Mouse (Mus musculus) forebrain, embryonic 11.5 days (tissue): ENCODE measurements around the gene Gm11549. TPM values are rescaled to one million over a fixed set of nuclear protein-coding genes. Genes with fewer than 3 reads are reported as not detected.

ENCODE experiments used
- ATAC-seq: fragments of 200-750 bp; cut with Nextera tagmentation; replicated peaks from 2 replicates; pipeline ENCODE4 v1.8.0; 2017; ENCODE audit warnings: moderate TSS enrichment; ENCODE audit not compliant: low FRiP score
- DNase-seq: peaks from one replicate; pipeline ENCODE4 v3.0.0-alpha.2; 2017; ENCODE audit warnings: low spot score
- H3K27ac ChIP-seq: fragments of 300-500 bp; sonication (generic); 2 replicates; pipeline ENCODE4 v1.5.1; 2014; ENCODE audit warnings: low read depth, low read length
- H3K27me3 ChIP-seq: fragments of 300-500 bp; sonication (generic); 2 replicates; pipeline ENCODE4 v1.6.1; 2014; ENCODE audit warnings: mild to moderate bottlenecking, low read length, mixed read lengths; ENCODE audit not compliant: control insufficient read depth, insufficient read depth
- H3K36me3 ChIP-seq: fragments of 300-500 bp; sonication (generic); 2 replicates; pipeline ENCODE4 v1.6.1; 2014; ENCODE audit warnings: mild to moderate bottlenecking, low read length, moderate library complexity, mixed read lengths; ENCODE audit not compliant: control insufficient read depth, insufficient read depth
- H3K4me1 ChIP-seq: fragments of 300-500 bp; sonication (generic); replicated peaks from 2 replicates; pipeline ENCODE4 v1.6.1; 2014; ENCODE audit warnings: low read length, mixed read lengths; ENCODE audit not compliant: control insufficient read depth, insufficient read depth
- H3K4me2 ChIP-seq: fragments of 300-500 bp; sonication (generic); 2 replicates; pipeline ENCODE4 v1.6.1; 2014; ENCODE audit warnings: low read depth, mild to moderate bottlenecking, low read length, moderate library complexity, mixed read lengths; ENCODE audit not compliant: severe bottlenecking
- H3K4me3 ChIP-seq: fragments of 300-500 bp; sonication (generic); 2 replicates; pipeline ENCODE4 v1.5.1; 2014; ENCODE audit warnings: low read depth, low read length
- H3K9ac ChIP-seq: fragments of 300-500 bp; sonication (generic); 2 replicates; pipeline ENCODE4 v1.6.1; 2014; ENCODE audit warnings: low read length
- H3K9me3 ChIP-seq: fragments of 300-500 bp; sonication (generic); 2 replicates; pipeline ENCODE4 v1.6.1; 2016; ENCODE audit warnings: low read length, mixed read lengths; ENCODE audit not compliant: control insufficient read depth
- WGBS: fragments of 180-500 bp; shearing (Covaris S2); extraction: QIAGEN DNeasy Blood & Tissue Kit; methylation state at CpG from one replicate; pipeline ENCODE4 v1.1.7; 2014; 5-methylcytosine and 5-hydroxymethylcytosine counted together
- polyA plus RNA-seq: library from polyadenylated mRNA; unstranded; fragments of >200 nt; fragmentation: Nextera tagmentation; extraction: Ambion mirVana; gene quantifications from 2 replicates; pipeline ENCODE4 v1.2.1, GENCODE M21; 2014

The Gm11549 gene
- polyA plus RNA-seq, 1 experiment from 2014 or later = 0.99 TPM

DNA sequence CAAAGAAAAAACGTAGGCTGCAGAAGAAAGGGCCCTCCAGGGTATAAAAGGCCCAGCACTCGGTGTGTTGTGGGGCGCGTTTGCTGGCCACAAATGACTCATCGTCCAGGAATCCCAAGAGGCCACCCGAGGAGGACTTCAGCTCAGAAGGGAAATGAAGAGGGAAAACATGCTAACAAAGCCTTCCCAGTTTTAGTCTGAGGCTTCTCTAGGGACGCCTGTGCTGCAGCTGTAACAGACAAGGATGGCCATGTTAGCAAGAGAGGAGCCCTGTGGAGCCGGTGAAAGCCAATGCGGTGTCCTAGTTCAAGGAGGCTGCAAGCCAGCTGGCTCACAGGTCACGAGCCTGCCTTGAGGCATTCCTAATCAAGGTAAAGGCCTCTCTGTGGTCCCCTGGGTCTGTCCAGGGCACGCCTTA, 39.8 kb downstream of the Gm11549 start:
- no peak overlapping the region for H3K4me3 ChIP-seq
- H3K36me3 ChIP-seq = no peaks in the 10 kb centered on the region
- peak overlapping the region; percentile 50 for H3K9ac ChIP-seq
- peak overlapping the region; percentile 33; the same call in 1 of the 2 replicates for H3K4me2 ChIP-seq
- ATAC-seq (peak; percentile 85), DNase-seq (peak; percentile 81)
- peak overlapping the region; percentile 93 for H3K27ac ChIP-seq
- H3K27me3 ChIP-seq = no peaks in the 10 kb centered on the region
- peaks cover 3% of the 10 kb centered on the region; the same call in 1 of the 2 replicates for H3K4me1 ChIP-seq
- H3K9me3 ChIP-seq = no peaks in the 10 kb centered on the region
- WGBS = 4% methylated on average over 11 of the region's 11 CpGs

DNA sequence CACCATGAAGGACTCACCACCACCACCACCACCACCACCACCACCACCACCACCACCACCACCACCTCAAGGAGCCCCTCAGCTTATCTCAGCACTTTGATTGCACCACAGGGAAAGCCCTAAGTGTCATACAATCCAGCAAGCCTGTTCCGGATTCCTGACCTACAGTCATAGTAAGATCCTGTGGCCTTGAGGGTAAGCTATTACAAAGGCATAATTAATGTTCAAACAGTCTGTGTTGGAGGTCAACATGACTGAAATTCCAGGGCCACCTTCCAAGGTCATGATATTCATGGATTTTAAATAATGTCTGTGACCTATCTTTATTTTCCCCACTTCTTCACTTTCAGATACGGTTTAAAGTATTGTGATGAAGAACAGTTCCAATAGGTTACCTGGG, 41.1 kb downstream of the Gm11549 start:
- peaks cover 6% of the 10 kb centered on the region; the same call in 1 of the 2 replicates for H3K4me1 ChIP-seq
- WGBS = 65% methylated on average over 2 of the region's 2 CpGs
- no peak for ATAC-seq
- H3K9me3 ChIP-seq = no peaks in the 10 kb centered on the region
- no peak overlapping the region for H3K4me2 ChIP-seq
- H3K36me3 ChIP-seq = no peaks in the 10 kb centered on the region
- H3K27me3 ChIP-seq = no peaks in the 10 kb centered on the region
- H3K9ac ChIP-seq = no peak overlapping the region
- no peak for DNase-seq
- H3K27ac ChIP-seq = no peak overlapping the region
- no peak overlapping the region for H3K4me3 ChIP-seq

DNA sequence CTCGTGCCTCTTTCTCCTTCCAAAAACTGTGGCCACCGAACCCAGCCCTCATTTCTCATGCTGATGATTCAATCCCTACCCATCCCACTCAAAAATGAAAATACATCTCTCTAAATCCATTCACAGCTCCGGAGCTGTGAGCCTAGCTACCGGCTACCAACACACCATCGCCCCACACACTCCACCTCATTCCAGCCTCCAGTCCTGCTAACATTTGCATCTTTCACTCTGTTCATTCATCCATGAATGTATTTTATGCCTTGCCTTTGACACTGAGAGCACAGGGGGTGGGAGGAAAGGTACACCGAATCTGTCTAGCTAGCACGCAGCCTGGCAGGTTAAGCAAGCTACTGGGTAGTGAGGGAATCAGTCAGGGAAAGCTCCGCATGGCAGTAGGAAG, 42.8 kb downstream of the Gm11549 start:
- no peaks in the 10 kb centered on the region for H3K9me3 ChIP-seq
- H3K4me1 ChIP-seq = peaks cover 6% of the 10 kb centered on the region; the same call in 1 of the 2 replicates
- H3K9ac ChIP-seq = no peak overlapping the region
- WGBS = 52% methylated on average over 8 of the region's 8 CpGs
- no peak overlapping the region for H3K27ac ChIP-seq
- H3K36me3 ChIP-seq = no peaks in the 10 kb centered on the region
- no peaks in the 10 kb centered on the region for H3K27me3 ChIP-seq
- no peak overlapping the region for H3K4me2 ChIP-seq
- no peak overlapping the region for H3K4me3 ChIP-seq
- ATAC-seq (no peak), DNase-seq (no peak)

DNA sequence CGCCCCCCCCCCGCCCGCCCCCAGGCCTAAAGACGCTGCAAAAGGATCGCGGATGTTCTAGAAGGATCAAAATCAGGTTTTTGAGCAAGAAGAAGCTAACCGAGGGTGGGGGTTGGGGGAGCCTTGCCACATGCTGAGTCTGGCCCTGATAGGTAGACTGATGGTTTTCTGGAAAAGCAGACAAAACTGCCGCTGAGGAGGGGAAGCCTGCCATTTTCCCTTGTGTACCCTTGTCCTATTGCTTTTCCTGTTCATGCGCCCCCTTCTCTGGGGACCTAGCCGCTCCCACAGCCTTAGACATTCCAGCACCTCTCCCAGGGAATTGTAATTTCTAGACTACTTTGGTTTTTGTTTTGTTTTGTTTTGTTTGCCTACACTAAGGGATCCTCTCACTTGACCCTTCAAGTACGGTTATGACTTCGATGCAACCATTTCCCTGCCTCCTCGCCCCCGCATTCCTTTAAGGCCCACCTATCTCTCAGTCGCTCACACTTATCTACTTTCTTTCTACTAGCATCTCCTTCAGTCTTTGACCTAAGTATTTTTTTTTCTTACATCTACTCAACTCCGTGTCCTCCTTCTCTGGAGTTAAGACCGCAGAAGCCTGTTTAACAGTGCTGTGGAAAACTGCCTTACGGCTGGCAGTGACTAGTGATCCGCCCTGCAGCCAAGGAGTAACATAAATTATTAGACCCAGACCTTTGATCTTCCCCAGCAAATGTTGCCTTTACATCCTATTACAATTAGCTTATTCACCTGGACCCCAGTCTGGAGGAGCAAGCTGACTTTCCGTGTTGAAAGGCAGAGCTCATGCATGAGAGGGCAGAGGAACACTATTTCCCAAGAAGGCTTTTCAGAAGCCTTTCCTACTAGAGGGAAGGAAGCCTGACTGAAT, 45.1 kb downstream of the Gm11549 start:
- no peak for ATAC-seq
- WGBS = 38% methylated on average over 20 of the region's 20 CpGs
- Histone ChIP-seq H3K27ac (no peak overlapping the region; the same call in 1 of the 2 replicates), H3K9me3 (no peaks in the 10 kb centered on the region), H3K4me2 (peak overlapping the region; percentile 93), H3K36me3 (no peaks in the 10 kb centered on the region), H3K4me3 (peak overlapping the region; percentile 53), H3K4me1 (peaks cover 6% of the 10 kb centered on the region; the same call in 1 of the 2 replicates), H3K9ac (peak overlapping the region; percentile 57), H3K27me3 (no peaks in the 10 kb centered on the region)
- DNase-seq = no peak

DNA sequence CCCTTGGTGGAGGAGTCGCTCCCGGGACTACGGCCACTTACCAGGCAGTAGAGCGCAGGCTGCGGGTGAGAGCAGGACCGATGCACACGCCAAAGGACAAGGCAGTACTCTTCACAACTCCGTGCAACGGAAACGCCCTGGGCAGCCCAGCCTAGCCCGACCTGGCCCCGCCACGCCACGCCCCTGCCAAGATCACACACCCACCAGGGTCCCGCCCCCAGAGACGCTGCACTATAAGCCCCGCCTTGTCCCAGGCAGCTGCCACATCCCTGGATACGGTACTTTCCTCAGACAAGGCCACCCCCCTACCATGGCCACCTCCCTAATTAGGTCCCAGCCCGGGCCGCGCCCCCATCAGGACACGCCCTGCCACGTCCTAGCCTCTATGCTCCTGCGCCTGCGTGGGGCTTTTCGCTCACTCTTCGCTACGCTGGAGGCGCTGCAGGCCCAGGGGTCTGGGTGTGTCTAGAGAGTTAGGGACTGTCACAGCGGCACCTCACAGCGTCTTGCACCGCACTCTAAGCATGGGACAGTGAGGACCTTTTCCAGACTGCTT, 46.0 kb downstream of the Gm11549 start, which contains the start of the genes Anxa5 and 1810062G17Rik:
TSS of gene Anxa5 (minus strand) at position 363 of the 556 bp plus-strand sequence.
TSS of gene 1810062G17Rik (plus strand) at position 406 of the 556 bp plus-strand sequence.
- H3K27me3 ChIP-seq = no peaks in the 10 kb centered on the region
- peak within 1 kb of the TSS; percentile 53 for H3K4me3 ChIP-seq
- ATAC-seq = peak; percentile 98
- H3K36me3 ChIP-seq = no peaks in the 10 kb centered on the region
- H3K9me3 ChIP-seq = no peaks in the 10 kb centered on the region
- peak within 1 kb of the TSS; percentile 25; the same call in 1 of the 2 replicates for H3K27ac ChIP-seq
- peak; percentile 96 for DNase-seq
- under 1% methylated on average over 31 of the region's 32 CpGs for WGBS
- peak within 1 kb of the TSS; percentile 93 for H3K4me2 ChIP-seq
- peak within 1 kb of the TSS; percentile 57 for H3K9ac ChIP-seq
- H3K4me1 ChIP-seq = peaks cover 6% of the 10 kb centered on the region; the same call in 1 of the 2 replicates

DNA sequence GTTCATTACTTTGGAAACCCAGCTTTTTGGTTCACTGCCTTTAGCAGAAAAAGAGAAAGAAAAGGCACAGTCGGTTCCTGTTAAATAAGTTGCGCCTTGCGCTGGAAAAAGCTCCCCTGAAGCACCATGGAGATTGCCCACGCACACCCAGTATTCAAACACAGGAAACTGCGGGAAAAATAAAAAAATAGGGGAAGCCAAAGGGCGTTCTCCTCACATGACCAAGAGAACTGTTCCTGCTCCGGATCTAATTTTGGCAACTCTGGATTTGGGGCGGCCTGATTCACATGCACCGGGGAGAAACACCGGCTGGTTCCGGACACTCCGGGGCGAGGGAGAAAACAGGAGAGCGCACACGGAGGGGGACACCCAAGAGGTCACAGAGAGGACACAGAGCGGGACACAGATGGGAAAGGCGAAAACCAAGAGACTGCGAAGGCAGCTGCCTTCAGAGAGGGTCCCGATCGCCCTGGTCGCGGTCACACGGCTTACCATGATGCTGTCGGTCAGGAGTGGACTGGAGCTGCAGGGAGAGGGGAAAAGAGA, 46.6 kb downstream of the Gm11549 start:
- H3K9me3 ChIP-seq = no peaks in the 10 kb centered on the region
- H3K4me1 ChIP-seq = peaks cover 6% of the 10 kb centered on the region; the same call in 1 of the 2 replicates
- no peaks in the 10 kb centered on the region for H3K36me3 ChIP-seq
- 4% methylated on average over 24 of the region's 24 CpGs for WGBS
- no peaks in the 10 kb centered on the region for H3K27me3 ChIP-seq
- H3K4me3 ChIP-seq = peak overlapping the region; percentile 53
- no peak overlapping the region for H3K27ac ChIP-seq
- H3K4me2 ChIP-seq = peak overlapping the region; percentile 93
- no peak for DNase-seq
- ATAC-seq = no peak; the same call in 1 of the 2 replicates
- peak overlapping the region; percentile 57 for H3K9ac ChIP-seq

DNA sequence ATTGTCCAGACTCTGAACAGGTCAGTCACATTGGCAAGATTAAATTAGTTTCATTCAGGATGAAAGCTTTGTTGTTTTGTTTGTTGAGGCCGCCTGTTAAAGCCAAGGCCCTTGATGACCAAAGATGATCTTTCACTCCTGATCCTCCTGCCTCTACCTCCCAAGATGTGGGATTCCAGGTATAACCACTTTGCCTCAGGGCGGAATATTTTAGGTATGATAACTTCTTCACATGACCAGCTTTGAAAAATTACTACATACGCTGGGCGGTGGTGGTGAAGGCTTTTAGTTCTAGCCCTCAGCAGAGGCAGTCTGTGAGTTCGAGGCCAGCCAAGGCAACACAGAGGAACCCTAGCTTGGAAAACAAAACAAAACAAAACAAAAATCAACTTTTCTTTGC, 47.2 kb downstream of the Gm11549 start:
- no peak overlapping the region for H3K27ac ChIP-seq
- H3K9me3 ChIP-seq = no peaks in the 10 kb centered on the region
- H3K4me3 ChIP-seq = no peak overlapping the region
- peak overlapping the region; percentile 93; the same call in 1 of the 2 replicates for H3K4me2 ChIP-seq
- H3K4me1 ChIP-seq = peaks cover 6% of the 10 kb centered on the region; the same call in 1 of the 2 replicates
- no peak overlapping the region for H3K9ac ChIP-seq
- no peak for DNase-seq
- no peak for ATAC-seq
- 79% methylated on average over 5 of the region's 5 CpGs for WGBS
- no peaks in the 10 kb centered on the region for H3K36me3 ChIP-seq
- H3K27me3 ChIP-seq = no peaks in the 10 kb centered on the region

DNA sequence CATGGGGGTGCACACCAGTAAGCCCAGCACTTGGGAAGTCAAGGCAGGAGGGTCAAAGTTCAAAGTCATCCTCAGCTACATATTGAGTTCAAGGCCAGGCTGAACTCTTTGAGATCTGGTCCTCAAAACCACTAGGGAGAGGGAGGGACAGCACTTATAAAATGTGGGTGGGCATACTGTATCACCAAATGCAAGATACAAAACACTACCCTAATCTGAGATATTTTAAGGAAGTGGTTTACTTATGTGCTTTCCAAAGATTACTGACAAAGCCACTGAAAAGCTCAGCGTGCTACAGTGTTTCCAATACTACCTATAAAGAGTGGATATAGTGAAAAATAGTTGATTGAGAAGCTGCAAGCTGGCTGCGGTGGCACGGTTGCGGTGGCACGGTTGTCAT, 48.4 kb downstream of the Gm11549 start:
- H3K4me1 ChIP-seq = peaks cover 3% of the 10 kb centered on the region; the same call in 1 of the 2 replicates
- H3K4me2 ChIP-seq = no peak overlapping the region
- H3K36me3 ChIP-seq = no peaks in the 10 kb centered on the region
- DNase-seq (no peak), ATAC-seq (no peak)
- no peak overlapping the region for H3K27ac ChIP-seq
- WGBS = 96% methylated on average over 5 of the region's 5 CpGs
- H3K9ac ChIP-seq = no peak overlapping the region
- no peak overlapping the region for H3K4me3 ChIP-seq
- no peaks in the 10 kb centered on the region for H3K9me3 ChIP-seq
- no peaks in the 10 kb centered on the region for H3K27me3 ChIP-seq
